Mouse (Mus musculus) lung, postnatal 4 days (tissue): ENCODE data around the gene Rusc2.

Source experiments
- DNase-seq, 2 experiments: peaks; one replicate each; pipeline ENCODE4 v3.0.0; 2021

The Rusc2 gene

DNA sequence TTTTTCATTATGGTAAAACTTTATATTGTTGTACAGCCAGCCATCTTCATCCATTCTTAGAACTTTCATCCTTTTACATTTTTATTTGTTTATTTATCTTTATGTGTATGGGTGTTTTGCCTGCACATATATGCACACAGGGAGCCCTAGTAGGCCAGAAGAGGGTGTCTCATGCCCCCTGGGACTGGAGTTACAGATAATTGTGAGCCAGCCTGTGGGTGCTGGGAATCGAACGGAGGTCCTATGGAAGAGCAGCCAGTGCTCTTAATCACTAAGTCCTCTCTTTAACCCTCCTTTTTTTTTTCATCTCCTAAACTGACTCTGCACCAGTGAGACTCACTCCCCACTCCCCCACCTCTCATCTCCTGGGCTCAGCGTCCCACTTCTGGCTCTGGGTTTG is 2.8 kb downstream of the Rusc2 start:
- no peak for DNase-seq

DNA sequence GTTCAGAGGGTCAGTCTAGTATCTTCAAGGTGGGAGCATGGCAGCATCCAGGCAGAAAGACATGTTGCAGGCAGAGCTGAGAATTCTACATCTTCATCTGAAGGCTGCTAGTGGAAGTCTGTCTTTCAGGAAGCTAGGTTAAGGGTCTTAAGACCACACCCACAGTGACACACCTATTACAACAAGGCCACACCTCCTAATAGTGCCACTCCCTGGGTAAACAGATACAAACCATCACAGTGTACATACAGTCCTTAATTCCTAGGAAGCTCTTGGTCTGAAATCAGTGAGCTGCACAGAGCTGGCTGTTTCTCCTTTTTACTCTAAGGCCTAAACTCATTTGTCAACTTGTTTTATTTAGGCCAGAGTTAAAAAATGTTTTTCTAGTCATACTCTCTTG is 5.2 kb downstream of the Rusc2 start:
- no peak for DNase-seq

DNA sequence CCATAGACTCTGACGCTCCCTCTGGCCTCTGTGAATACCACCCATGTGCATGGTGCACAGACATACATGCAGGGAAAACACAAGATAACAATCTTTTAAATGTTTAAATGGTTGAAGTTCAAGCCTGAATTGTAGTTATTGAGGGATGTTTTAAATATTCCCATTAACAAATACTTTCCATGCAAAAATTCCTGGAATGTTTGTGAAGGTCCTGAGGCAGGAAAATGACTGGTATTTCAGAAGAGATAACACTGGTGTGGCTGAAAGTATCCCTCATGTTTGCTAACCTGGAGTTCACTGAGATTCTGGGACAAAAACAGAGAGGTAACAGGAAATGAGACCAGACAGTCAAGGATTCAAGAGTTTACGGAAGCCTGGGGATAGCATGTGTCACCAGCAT is 7.6 kb downstream of the Rusc2 start:
- no peak for DNase-seq

DNA sequence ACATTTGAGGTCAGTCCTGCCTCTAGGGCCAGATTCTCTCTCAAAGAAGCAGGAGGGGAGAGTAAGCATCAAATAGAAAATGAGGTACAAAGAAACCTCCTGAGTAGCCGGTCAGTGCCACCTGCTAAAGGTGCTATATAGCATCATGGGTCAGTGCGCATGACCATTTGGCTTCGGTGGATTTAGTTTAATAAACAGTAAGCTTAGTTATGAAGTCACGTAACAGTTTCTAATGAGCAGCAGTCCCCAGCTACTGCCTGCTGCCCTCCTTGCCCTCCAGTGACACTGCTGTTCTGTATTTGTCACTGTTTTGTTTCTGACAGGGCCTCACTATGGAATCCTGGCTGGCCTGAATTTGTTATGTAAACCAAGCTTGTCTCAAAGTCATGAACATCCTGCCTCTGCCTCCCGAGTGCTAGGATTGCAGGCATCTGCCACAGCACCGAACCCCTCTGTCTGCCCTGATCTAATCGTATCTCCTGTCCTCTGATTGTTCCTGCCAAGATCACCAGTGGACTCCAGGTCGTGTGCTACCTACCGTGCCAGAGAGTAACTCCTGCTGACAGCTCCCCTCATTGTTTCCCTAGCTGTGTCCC is 8.2 kb downstream of the Rusc2 start:
- no peak for DNase-seq

DNA sequence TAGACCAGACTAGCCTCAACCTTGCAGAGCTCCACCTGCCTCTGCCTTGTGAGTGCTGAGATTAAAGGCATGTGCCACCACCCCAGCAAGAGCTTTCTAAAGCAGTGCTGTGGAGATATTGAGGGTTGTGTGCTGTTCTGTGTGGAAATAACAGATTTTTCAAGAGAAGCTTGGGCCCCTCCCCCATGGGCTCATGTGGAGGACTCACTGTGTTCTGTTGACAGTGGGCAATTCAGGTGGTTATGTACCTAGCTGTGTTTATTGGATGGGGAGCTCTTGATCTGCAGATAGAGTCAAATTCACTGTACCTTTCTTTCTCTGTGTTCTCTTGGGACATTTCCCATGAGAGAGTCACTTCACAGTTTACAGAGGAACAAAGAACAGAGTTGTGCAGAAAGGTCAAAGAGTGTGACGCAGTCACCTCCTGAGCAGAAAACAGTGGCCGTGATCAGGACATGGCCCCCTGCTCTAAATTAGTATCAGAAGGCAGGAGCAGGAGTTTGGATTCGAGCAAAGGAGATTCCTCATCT is 9.8 kb downstream of the Rusc2 start:
- DNase-seq, result no peak

DNA sequence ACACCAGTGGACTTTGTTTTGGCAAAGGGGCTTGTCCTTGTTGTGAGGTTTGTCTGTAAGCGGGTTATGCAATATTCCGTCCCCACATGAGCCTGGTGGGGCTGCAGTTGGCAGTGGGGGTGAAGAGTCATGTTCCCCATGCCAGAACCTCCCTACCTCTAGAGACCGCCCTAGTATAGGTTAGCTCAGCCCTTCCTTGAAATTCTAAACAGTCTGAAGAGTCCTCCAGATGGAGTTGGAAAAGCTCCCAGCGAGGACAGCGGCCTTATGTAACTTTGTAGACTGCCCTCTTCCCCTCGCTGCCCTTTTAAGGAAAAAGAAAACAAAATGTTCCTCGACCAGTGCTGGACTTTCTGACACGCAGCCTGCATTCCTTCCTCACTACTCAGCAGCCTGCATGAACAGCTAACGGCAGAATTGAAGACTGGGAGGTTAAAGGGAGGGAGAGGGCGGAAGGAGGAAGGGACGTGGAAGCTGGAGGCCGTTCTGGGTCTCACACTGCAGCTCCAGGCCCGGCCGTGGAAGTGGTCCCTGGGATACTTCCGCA is 12.6 kb downstream of the Rusc2 start:
- peak; percentile 80 to 89 for DNase-seq

DNA sequence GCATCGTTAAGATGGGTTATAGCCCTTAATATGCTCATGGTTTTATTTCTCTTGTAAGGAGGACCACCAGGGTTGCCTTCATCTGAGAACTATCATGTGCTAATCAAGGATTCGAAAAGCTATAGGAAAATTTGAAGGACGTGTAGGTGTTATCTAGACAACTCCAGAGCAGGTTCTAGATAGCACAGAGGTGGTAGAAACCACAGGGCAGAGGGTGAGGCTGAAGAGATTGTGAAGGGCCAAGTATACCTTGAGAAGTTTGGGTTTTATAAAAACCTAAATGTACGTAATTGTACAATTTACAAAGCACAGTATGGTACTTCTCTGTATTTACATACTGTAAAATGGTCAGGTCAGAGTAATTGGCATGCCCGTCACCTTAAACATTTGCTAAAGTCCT is 13.4 kb downstream of the Rusc2 start:
- DNase-seq, result no peak

DNA sequence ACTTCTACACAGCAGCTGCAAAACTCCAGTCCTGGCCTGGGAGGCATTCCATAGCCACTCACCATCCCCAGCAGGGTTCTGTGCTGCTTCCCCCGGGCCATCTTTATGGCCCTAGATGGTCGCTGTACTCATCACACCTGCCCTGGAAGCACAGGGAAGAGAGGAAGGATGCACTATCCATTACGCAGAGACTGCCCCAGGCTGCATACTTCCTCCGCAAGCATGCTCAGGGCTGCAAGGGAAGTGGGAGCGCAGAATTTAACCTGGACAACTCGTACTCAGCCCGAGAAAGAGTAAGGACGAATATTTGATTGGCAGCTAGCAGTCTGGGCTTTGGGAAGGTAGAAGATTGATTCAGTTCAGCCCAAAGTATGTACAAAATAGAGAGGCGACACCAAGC is 14.1 kb downstream of the Rusc2 start:
- no peak for DNase-seq

DNA sequence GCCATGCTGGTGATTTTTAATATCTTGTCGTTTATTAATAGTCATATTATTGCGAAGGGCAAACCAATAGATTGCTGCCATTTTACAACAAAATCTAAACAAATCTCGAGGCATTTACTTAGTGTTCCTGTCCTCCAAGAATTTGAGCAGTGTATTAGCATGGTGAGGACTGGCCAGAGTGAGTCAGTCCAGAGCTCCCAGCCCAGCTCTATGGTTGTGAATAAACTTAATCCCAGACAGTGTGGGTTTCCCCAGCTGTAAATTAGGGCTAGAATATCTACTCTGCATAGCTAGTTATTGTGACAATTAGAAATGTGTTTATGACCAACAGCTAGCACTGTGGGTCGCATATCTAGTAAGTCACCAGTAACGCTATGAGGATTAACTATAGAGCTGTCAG is 14.6 kb downstream of the Rusc2 start:
- no peak for DNase-seq

DNA sequence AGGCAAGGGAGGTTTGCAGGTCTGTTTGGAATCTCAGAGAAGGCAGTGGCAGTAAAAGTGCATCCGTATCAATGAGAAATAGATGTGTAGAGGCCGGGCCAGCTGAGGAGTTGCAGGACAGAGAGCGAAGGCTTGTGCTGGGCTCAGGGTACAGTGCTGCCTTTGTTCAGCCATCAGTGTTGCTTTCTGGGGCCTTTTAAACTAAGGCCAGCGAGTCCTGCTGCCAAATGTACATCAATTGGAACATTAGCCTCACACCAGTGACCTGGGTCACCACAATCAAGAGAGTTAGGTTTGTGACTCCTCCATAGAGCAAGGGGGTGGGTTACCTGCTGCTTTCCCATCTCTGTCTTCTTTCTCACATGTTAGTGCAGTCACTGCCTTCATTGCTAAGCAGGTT is 16.2 kb downstream of the Rusc2 start:
- DNase-seq, result no peak

DNA sequence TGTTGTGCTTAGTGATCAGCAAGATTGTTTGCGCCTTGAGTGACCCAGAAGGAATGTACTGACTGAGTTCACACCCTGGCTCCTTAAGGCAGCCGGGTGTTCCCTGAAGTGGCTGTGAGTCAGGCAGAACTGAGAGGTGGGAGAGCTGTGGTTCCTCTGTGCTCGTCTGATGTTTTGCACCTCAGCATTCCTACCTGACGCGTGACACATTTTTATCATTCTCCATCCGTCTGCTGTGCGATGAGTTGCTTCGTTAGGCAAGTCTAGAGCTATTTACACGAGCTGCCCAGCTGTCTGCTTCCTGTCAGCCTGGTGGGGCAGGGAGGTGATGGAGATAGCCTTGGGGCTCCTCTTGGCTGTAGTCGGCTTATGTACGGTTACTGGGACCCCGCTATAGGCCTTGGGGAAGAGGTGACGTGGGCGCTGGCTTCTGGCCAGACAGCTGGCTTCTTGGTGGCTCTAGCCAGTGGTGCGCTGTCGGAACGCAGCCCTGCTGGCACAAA is 17.1 kb downstream of the Rusc2 start:
- peak; percentile 80 to 88 for DNase-seq

DNA sequence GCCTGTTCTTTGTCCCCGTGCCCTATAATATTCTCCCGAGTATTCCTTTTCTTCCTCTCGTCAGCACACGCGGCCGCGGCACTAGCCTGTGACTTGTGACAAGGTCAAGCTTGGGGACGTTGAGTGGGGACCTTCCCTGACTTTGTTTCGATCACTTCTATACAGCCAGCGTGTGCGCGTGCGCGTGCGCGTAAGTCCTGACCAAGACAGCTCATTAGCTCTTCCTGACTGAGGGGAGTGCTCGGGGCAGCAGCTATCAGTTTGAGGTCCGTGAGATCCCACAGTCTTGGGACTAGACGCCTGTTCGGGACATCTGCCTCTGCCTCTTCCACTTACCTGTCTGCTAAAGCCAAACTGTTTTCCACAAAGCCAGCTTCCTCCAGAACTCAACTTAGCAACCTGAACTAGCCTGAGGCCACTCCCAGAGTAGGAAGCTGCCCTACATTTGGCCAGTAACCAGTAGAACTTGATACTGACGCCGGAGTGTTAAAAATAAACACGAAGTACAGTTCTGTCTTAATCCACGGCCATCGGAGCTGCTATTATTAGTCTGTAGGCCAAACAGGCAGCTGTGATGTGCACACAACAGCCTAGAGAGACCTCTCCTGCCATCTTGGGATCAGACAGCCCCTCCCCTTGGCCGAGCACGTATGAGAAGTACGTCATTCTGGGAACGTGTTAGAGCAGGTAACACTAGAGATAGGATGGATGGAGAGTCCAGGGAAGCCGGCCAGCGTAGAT is 17.8 kb downstream of the Rusc2 start:
- peak; percentile 56 to 65 for DNase-seq

DNA sequence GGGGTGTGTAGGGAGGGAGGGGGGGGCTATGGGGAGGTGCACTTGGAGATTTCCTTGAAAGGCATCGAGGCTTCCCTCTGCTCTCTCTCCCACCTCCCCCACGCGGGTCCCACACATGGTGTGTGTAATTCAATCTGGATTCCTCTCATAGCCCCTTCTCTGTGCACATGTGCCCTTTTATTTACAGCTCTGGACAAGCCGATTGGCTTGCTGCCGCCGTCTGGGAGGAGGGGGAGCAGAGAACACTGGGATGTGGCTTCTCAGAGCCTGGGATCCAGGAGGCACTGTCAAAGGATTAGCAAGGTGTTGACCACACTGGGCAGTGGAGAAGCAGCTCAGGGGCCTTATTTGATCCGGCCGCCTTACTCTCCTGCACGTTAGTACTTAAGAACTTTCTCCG is 19.2 kb downstream of the Rusc2 start:
- DNase-seq, result peak in 1 of 2 experiments; percentile 60

DNA sequence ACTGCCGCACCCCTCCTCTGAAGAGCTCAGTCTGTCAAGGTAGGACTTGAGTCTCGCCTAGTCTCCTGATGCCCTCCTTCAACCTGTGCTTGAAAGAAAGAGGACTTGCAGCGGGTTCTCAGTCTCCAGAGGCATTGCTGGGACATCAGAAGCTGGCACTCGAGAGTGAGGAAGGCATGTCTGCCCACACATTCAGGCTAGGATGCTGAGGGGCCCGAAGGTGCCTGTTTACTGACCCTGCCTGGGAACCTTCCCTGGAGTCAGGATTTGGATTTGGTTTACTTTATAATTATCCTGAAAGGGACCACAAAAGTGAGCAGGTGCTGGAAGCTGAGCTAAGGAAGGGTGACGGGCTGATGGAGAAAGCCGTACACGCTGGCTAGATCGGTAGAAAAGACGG is 19.7 kb downstream of the Rusc2 start:
- DNase-seq, result no peak

DNA sequence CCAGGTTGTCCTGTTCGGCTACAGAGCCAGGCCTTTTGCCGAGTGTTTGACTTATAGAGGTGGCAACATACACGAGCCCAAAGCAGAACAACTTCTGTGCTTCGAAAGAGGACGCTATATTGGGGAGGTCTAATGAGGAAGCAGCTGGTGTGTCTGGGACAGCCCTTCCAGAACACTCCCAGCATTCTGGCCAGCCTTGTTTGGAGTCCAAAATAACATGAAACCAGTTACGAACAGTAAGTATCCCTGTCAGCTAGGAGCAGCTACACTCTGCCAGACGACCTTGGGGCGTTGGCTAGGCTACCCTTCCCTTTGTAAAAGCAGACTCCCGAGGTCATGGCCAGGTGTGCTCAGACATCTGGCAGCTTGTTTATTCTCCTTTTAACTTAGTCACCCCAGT is 20.4 kb downstream of the Rusc2 start:
- DNase-seq, result no peak

DNA sequence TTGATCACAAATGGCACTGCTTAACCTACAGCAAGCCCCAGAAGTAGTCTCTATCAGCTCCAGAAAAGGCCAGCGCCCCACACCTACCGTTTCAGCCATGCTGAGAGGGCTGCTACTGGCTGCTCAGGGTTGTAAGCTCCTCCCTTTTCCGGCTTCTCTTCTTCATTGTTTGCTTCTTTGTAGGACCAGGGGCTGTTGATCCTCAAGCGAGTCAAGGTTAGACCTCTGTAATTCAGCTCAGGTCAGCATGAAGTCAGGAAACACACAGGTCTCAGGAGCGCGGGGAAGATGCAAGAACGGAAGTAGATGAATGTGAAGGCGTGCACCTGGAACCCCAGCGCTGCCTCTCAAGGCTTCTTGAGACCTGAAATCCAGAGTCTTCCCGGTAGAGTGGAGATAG is 22.9 kb downstream of the Rusc2 start:
- no peak for DNase-seq

DNA sequence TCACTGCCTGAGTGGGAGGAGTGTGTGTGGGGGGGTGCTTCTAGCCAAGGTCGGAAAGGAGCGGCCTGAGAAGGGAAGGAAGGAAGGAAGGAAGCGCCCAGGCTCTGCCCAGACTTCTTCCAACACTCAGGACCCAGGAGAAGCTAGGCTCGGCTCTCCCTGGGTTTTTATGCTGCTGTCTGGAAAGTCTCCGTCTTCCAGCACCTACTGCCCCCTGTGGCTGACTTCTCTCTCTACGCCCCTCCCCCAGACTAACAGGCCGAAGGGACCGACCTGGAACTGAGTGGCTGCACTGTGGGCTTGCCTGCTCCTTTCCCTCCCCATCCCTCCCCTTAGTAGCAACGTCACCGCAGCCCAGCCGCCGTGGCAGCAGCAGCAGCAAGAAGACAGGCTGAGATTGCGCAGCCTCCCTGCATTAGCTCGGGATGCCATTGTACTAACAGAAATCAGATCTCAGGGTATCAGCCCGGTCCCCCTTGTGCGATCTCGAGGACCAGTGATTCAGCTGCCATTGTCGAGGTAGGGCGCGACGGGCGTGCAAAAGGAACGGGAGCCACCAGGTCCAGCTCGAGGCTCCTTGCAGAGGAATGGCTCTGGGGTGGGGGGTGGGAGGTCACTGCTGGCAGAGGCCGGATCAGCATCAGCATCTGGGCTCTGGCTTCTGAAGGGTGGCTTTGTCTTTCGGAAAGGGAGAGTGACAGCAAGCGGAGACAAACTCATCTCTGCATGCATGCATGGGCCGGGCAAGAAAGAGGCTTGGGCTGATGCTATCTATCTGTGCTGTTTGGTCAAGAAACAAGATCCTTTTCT is 24.6 kb downstream of the Rusc2 start:
- peak; percentile 88 to 93 for DNase-seq

DNA sequence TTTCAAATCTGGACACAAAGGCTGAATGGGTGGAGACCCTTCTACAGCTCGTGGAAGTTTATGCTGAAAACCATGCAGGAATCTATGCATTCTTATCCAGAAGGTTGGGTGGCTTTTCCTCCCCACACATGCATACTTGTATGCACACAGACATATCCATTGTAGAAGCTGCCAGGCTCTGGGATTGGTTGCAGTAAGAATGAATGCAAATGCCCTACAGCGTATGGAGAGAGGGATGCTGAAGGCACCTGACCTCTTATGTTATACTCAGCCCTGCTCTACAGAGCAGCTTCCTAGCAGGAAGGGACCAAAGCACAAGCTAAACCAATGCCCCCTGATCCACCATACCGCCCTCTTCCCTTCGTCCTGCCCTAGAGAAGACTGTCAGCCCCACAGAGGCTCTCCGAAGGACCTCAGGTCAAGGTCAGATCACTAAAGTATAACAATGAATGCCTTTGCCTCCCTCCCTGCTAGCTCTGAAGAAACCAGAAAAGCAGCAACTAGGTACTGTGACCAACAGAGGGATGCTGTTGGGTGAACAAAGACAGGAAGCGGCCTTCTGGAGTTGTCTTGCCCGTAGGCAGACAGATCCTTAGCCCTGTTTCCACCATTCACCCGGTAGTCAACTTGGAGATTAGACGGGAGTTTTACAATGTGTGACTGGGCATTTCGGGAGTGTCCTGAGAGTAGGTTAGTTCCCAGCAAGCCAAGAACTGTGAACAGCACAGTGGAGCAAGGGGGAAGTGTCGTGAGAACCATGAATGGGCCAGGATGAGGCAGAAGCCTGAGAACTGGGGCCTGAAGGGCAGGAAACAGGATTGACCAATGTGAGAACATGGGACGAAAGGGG is 25.5 kb downstream of the Rusc2 start:
- DNase-seq, result no peak

DNA sequence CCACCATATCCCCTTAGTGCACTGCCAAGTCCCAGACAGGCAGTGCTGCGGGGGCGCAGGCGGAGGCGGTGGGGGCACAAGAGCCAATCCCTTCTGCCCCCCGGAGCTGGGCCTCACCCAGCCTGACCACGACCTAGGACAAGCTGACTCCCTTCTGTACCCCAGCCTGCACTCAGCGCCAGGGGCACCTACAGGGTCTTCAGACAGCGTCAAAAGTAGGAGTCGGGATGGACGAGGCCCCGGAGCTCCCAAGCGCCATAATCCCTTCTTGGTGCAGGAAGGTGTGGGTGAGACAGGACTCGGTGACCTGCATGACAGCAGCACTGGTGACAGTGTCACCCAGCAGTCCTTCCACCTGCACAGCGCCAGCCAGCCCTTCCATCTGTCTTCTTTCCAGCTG is 33.0 kb downstream of the Rusc2 start:
- no peak for DNase-seq

DNA sequence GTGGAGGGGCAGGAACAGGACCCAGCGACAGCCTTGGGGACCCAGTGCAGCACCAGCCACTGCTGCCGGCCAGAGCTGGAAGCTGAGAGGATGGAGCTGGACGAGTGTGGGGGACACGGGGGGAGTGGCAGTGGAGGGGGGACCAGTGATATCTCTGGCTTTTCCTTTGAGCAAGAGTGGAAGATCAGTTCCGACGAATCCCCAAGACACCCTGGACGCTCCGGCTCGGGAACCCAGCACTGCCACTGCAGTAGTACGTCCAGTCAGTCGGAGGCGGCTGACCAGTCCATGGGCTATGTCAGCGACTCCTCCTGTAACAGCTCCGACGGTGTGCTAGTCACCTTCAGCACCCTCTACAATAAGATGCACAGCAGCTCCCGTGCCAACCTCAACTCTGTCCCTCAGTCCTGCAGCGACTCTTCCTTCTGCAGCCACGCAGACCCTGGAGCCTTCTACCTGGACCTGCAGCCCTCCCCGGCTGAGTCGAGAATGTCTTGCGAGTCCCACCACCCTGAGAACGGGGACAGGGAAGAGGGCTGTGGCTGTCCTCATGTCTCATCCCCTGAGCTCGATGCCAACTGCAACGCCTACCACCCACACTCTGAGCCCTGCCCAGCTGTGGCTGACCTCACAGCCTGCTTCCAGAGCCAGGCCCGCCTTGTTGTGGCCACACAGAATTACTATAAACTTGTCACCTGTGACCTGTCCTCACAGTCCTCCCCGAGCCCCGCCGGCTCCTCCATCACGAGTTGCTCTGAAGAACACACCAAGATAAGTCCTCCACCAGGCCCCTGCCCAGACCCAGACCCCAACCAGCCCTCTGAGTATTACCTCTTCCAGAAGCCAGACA is 33.7 kb downstream of the Rusc2 start:
- no peak for DNase-seq

DNA sequence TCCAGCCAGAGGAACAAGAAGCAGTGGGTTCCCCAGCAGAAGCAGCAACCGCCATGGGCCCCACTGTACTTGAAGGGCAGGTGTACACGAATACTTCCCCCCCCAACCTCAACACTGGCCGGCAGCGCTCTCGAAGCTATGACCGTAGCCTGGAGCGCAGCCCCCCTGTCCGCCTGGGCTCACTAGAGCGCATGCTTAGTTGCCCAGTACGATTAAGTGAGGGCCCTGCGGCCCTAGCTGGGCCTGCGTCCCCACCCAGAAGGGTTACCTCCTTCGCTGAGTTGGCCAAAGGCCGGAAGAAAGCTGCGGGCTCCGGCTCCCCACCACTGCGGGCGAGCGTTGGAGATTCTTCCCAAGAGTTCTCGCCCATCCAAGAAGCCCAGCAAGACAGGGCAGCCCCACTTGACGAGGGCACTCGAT is 34.3 kb downstream of the Rusc2 start:
- no peak for DNase-seq
